Mouse (Mus musculus) gastrocnemius, postnatal 36 days (tissue): ENCODE data around the gene Irs1. TPM values are rescaled to one million over a fixed set of nuclear protein-coding genes. Genes with fewer than 3 reads are reported as not detected.

Experiments used
- DNase-seq, 2 experiments: peaks; one replicate each; pipeline ENCODE4 v3.0.0; 2022
- intact Hi-C: fragments of 180-260 bp; cut with DNase I; formaldehyde crosslinking; loops from one replicate; pipeline ENCODE4 v1.15.1; 2025
- total RNA-seq, 2 experiments: library from RNA; stranded (reverse); gene quantifications; 2 replicates each; pipeline ENCODE4 v1.2.3; 2021

Irs1 gene
- total RNA-seq, 2 experiments from 2014 or later = 46.4 to 49.6 TPM

GRCm38 (mm10) chr1:82261053-82261618 is 30.1 kb downstream of the Irs1 start:
- no peak for DNase-seq
- intact Hi-C loops = no loop called here

- DNase-seq = no peak
These were observed 31.2 kb downstream of the Irs1 start for GRCm38 (mm10) chr1:82260055-82260454.

GRCm38 (mm10) chr1:82258331-82258730 is 32.9 kb downstream of the Irs1 start:
- intact Hi-C loops = no loop called here
- no peak for DNase-seq

More at GRCm38 (mm10) chr1:82260055-82260454, 31.2 kb downstream of the Irs1 start:
- intact Hi-C loops = no loop called here

GRCm38 (mm10) chr1:82257457-82257856 is 33.8 kb downstream of the Irs1 start:
- no peak for DNase-seq
- intact Hi-C loops = no loop called here

GRCm38 (mm10) chr1:82253789-82254445 is 37.3 kb downstream of the Irs1 start:
- intact Hi-C loops = no loop called here
- no peak for DNase-seq

- intact Hi-C loops = loop anchor here (5.0 kb wide), 1 partner anchor 35 kb away; no protein-coding TSS in a partner anchor
- DNase-seq = no peak
These were observed 43.8 kb downstream of the Irs1 start for GRCm38 (mm10) chr1:82247221-82247951.

- intact Hi-C loops = loop anchor here (5.0 kb wide), 1 partner anchor 37 kb away; no protein-coding TSS in a partner anchor
- no peak for DNase-seq
These were observed 46.2 kb downstream of the Irs1 start for GRCm38 (mm10) chr1:82245002-82245401.

GRCm38 (mm10) chr1:82243260-82243825 is 47.9 kb downstream of the Irs1 start:
- DNase-seq = no peak
- intact Hi-C loops = no loop called here

GRCm38 (mm10) chr1:82239409-82240201 is 51.6 kb downstream of the Irs1 start:
- intact Hi-C loops = loop anchor here (5.0 kb wide), 1 partner anchor 37 kb away; no protein-coding TSS in a partner anchor
- no peak for DNase-seq

- intact Hi-C loops = loop anchor here (5.0 kb wide), 1 partner anchor 36 kb away; no protein-coding TSS in a partner anchor
- DNase-seq = no peak
These were observed 53.0 kb downstream of the Irs1 start for GRCm38 (mm10) chr1:82238245-82238644.

GRCm38 (mm10) chr1:82235455-82236104 is 55.6 kb downstream of the Irs1 start:
- no peak for DNase-seq
- intact Hi-C loops = loop anchor here (5.0 kb wide), 1 partner anchor 33 kb away; no protein-coding TSS in a partner anchor

GRCm38 (mm10) chr1:82234616-82235015 is 56.6 kb downstream of the Irs1 start:
- DNase-seq = no peak
- intact Hi-C loops = loop anchor here (5.0 kb wide), 1 partner anchor 32 kb away; no protein-coding TSS in a partner anchor

- intact Hi-C loops = no loop called here
- DNase-seq = no peak
These were observed 58.4 kb downstream of the Irs1 start, which contains the start of gene Gm9747 for GRCm38 (mm10) chr1:82232812-82233211. TSS of gene Gm9747 (plus strand) at chr1:82233112.

GRCm38 (mm10) chr1:82228841-82229240 is 62.4 kb downstream of the Irs1 start:
- intact Hi-C loops = no loop called here
- DNase-seq = no peak

- no peak for DNase-seq
- intact Hi-C loops = no loop called here
These were observed 68.0 kb downstream of the Irs1 start for GRCm38 (mm10) chr1:82223042-82223795.

- intact Hi-C loops = no loop called here
- DNase-seq = no peak
These were observed 69.8 kb downstream of the Irs1 start for GRCm38 (mm10) chr1:82221462-82221861.

GRCm38 (mm10) chr1:82220673-82221396 is 70.4 kb downstream of the Irs1 start:
- no peak for DNase-seq
- intact Hi-C loops = no loop called here

- no peak for DNase-seq
- intact Hi-C loops = no loop called here
These were observed 83.7 kb downstream of the Irs1 start for GRCm38 (mm10) chr1:82207511-82207910.
